Mouse (Mus musculus) small intestine, adult 2 months (tissue): ENCODE measurements around the gene Gm12216.

Experiments
- CTCF ChIP-seq: fragments of 200-500 bp; IDR thresholded peaks from 2 replicates; pipeline ENCODE4 v1.5.1; 2012; ENCODE audit warnings: low read depth, mild to moderate bottlenecking, control low read depth, inconsistent platforms, low read length, moderate library complexity, mixed read lengths; ENCODE audit not compliant: insufficient replicate concordance, insufficient read length; ENCODE audit errors: extremely low read depth
- POLR2A ChIP-seq: fragments of 200-500 bp; IDR thresholded peaks from 2 replicates; pipeline ENCODE4 v1.6.1; 2012; ENCODE audit warnings: low read depth, mild to moderate bottlenecking, control low read depth, inconsistent platforms, low read length, moderate library complexity

DNA sequence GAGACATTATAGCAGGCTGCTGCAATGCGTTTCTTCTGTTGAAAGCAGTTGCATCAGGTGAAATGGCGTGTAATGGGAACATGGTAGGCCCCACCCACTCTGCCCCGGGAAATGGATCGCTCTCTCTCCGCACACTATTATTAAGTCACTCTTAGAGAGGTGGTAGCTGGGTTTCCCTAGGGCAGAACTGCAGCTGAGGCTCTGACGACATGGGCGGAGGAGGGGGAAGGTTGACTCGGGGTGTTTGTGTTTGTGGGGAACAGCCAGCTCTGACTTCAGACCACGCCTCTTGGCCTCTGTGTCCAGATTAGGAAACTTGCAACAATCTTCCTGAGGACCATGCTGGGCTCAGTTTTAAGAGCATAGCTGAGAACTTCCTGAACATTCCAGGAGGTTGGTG is 53.3 kb downstream of the Gm12216 start:
- TF ChIP-seq CTCF: no peak
- no peak for TF ChIP-seq POLR2A
